Mouse (Mus musculus) heart, postnatal 0 days (tissue): ENCODE data around the gene Cav3. TPM values are rescaled to one million over a fixed set of nuclear protein-coding genes. Genes with fewer than 3 reads are reported as not detected.

Source experiments
- ATAC-seq: fragments of 200-750 bp; cut with Nextera tagmentation; 2 replicates; pipeline ENCODE4 v1.8.0; 2017; ENCODE audit warnings: low read depth, moderate number of reproducible peaks, moderate library complexity; ENCODE audit not compliant: insufficient read depth
- DNase-seq: peaks from one replicate; pipeline ENCODE4 v3.0.0-alpha.2; 2016; ENCODE audit warnings: low spot score
- H3K27ac ChIP-seq: fragments of 300-500 bp; sonication (generic); 2 replicates; pipeline ENCODE4 v1.5.1; 2014; ENCODE audit warnings: low read depth, mild to moderate bottlenecking
- H3K27me3 ChIP-seq: fragments of 300-500 bp; sonication (generic); 2 replicates; pipeline ENCODE4 v1.6.1; 2014; ENCODE audit warnings: low read length, mixed read lengths; ENCODE audit not compliant: control insufficient read depth, insufficient read depth
- H3K36me3 ChIP-seq: fragments of 300-500 bp; sonication (generic); replicated peaks from 2 replicates; pipeline ENCODE4 v1.6.1; 2014; ENCODE audit warnings: low read length, mixed read lengths; ENCODE audit not compliant: control insufficient read depth, insufficient read depth
- H3K4me1 ChIP-seq: fragments of 300-500 bp; sonication (generic); 2 replicates; pipeline ENCODE4 v1.6.1; 2014; ENCODE audit warnings: antibody characterized with exemption; ENCODE audit not compliant: control insufficient read depth, insufficient read depth
- H3K4me2 ChIP-seq: fragments of 300-500 bp; sonication (generic); 2 replicates; pipeline ENCODE4 v1.6.1; 2014; ENCODE audit warnings: low read depth, mild to moderate bottlenecking, low read length, moderate library complexity
- H3K4me3 ChIP-seq: fragments of 300-500 bp; sonication (generic); 2 replicates; pipeline ENCODE4 v1.5.1; 2014; ENCODE audit warnings: low read depth, low read length
- H3K9ac ChIP-seq: fragments of 300-500 bp; sonication (generic); replicated peaks from 2 replicates; pipeline ENCODE4 v1.6.1; 2014; ENCODE audit warnings: low read depth, low read length, mixed read lengths
- H3K9me3 ChIP-seq: fragments of 300-500 bp; sonication (generic); replicated peaks from 2 replicates; pipeline ENCODE4 v1.6.1; 2016; ENCODE audit warnings: low read length; ENCODE audit not compliant: control insufficient read depth
- CTCF ChIP-seq: IDR thresholded peaks from 2 replicates; pipeline ENCODE4 v1.5.1; 2016; ENCODE audit warnings: antibody characterized with exemption, control low read depth, low read depth
- EP300 ChIP-seq: IDR thresholded peaks from 2 replicates; pipeline ENCODE4 v1.6.1; 2016; ENCODE audit warnings: antibody characterized with exemption, low read depth
- WGBS: fragments of 180-500 bp; shearing (Covaris S2); extraction: QIAGEN DNeasy Blood & Tissue Kit; methylation state at CpG from one replicate; pipeline ENCODE4 v1.1.7; 2014; 5-methylcytosine and 5-hydroxymethylcytosine counted together
- polyA plus RNA-seq: library from polyadenylated mRNA; unstranded; fragments of >200 nt; fragmentation: Nextera tagmentation; extraction: Ambion mirVana; gene quantifications from 2 replicates; pipeline ENCODE4 v1.2.1, GENCODE M21; 2015
- total RNA-seq: library from RNA; depleted of rRNA; stranded (reverse); fragments of >200 nt; gene quantifications from 2 replicates; pipeline ENCODE4 v1.2.3, GENCODE M21; 2014; ENCODE audit warnings: low replicate concordance; rRNA removed

The Cav3 gene
- total and polyA plus RNA-seq, 2 experiments from 2014 or later: 161 to 201 TPM

DNA sequence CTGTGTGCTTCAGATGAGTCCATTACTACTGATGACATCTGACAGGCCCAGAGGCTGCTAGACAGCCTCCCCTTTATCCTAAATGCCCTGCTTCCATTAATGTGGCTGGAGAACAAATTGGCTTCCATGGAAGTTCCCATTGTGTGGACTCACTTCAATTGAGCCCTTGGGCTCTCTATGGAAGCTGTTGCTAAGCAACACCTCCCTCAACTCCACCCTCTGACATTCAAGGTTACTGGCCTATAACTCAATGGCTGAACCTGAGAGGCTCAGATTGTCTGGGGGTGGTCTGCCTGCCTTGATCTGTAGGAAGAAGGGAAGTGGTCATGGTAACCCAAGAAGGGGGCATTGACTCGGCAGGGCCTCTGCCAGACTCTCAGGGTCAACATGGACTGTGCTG, 57.2 kb downstream of the Cav3 start:
- WGBS: 45% methylated on average over 1 of the region's 1 CpGs
- Histone ChIP-seq H3K27me3 (peaks cover 7% of the 10 kb centered on the region; the same call in 1 of the 2 replicates), H3K4me2 (no peak overlapping the region), H3K4me1 (no peaks in the 10 kb centered on the region), H3K9me3 (no peaks in the 10 kb centered on the region), H3K36me3 (no peaks in the 10 kb centered on the region), H3K9ac (no peak overlapping the region), H3K4me3 (no peak overlapping the region), H3K27ac (no peak overlapping the region)
- no peak for ATAC-seq
- TF ChIP-seq EP300: no peak
- TF ChIP-seq CTCF: no peak
- DNase-seq: no peak

DNA sequence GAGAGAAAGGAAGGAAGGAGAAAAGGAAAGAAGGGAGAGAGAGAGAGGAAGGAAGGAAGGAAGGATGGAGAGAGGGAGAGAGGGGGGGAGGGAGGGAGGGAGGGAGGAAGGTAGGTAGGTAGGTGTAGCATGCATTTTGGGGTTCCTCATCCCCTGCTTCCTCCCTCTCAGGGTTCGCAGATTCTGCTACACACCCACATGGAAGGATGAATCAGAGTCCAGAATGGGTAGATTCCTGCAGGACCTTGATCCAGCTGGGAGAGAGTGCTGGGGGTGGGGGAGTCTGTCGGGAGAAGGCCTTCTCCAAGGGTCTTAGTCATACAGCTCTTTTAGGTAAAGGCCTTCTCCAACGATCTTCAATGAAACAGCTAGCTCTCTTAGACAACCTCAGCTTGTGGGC, 58.3 kb downstream of the Cav3 start:
- H3K4me3 ChIP-seq: no peak overlapping the region
- no peaks in the 10 kb centered on the region for H3K4me1 ChIP-seq
- no peak for TF ChIP-seq CTCF
- TF ChIP-seq EP300: no peak
- no peak overlapping the region for H3K9ac ChIP-seq
- no peak overlapping the region for H3K4me2 ChIP-seq
- peaks cover 7% of the 10 kb centered on the region; the same call in 1 of the 2 replicates for H3K27me3 ChIP-seq
- DNase-seq: no peak
- ATAC-seq: no peak
- WGBS: 59% methylated on average over 3 of the region's 3 CpGs
- no peaks in the 10 kb centered on the region for H3K36me3 ChIP-seq
- no peak overlapping the region for H3K27ac ChIP-seq
- no peaks in the 10 kb centered on the region for H3K9me3 ChIP-seq

DNA sequence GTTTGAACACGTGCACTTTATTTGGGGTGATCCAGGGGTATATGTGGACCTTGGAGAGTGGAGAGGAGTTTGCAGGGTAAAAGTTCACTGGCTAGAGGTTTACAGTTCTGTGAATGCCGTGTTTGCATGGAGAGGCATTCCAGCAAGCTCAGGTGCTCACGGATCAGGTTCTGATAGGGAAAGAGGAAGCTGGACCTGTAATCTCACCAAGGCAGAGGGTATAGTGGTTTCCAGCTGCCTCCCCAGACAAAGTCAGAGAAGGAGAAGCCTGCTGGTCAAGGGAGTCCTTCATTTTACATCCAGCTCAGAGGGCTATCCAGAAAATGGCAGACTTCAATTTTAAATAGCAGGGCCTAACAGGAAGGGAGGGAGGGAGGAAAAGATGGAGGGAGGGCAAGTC, 58.7 kb downstream of the Cav3 start:
- H3K4me1 ChIP-seq: no peaks in the 10 kb centered on the region
- H3K36me3 ChIP-seq: no peaks in the 10 kb centered on the region
- H3K4me3 ChIP-seq: no peak overlapping the region
- peaks cover 7% of the 10 kb centered on the region; the same call in 1 of the 2 replicates for H3K27me3 ChIP-seq
- no peak overlapping the region for H3K4me2 ChIP-seq
- H3K9ac ChIP-seq: no peak overlapping the region
- H3K9me3 ChIP-seq: no peaks in the 10 kb centered on the region
- DNase-seq (no peak), ATAC-seq (no peak)
- WGBS: 69% methylated on average over 3 of the region's 3 CpGs
- H3K27ac ChIP-seq: no peak overlapping the region
- no peak for TF ChIP-seq CTCF
- TF ChIP-seq EP300: no peak

Other genes with a start within 250 kb of the Cav3 start
- 62.4 and 86.9 TPM in 2 replicates for gene Lmcd1, start 185.7 kb upstream of the Cav3 start, total RNA-seq
- 34.8 and 35.2 TPM in 2 replicates for gene Lmcd1, start 185.7 kb upstream of the Cav3 start, polyA plus RNA-seq
- gene Ssu2, start 71.5 kb upstream of the Cav3 start, total RNA-seq: 9.2 and 17.4 TPM in 2 replicates
- 3.2 and 5.1 TPM in 2 replicates for gene Ssu2, start 71.5 kb upstream of the Cav3 start, polyA plus RNA-seq
- not detected in 2 replicates for gene Oxtr, start 30.4 kb downstream of the Cav3 start, total RNA-seq
- gene Oxtr, start 30.4 kb downstream of the Cav3 start, polyA plus RNA-seq: 0.05 TPM in 2 replicates
- gene Rad18, start 237.2 kb downstream of the Cav3 start, total RNA-seq: 8.7 and 22.2 TPM in 2 replicates
- 6.7 and 7.6 TPM in 2 replicates for gene Rad18, start 237.2 kb downstream of the Cav3 start, polyA plus RNA-seq